Mouse (Mus musculus) forebrain, embryonic 16.5 days (tissue): ENCODE data around the gene Aagab. TPM values are rescaled to one million over a fixed set of nuclear protein-coding genes. Genes with fewer than 3 reads are reported as not detected.

ENCODE experiments used
- ATAC-seq: fragments of 200-750 bp; cut with Nextera tagmentation; 2 replicates; pipeline ENCODE4 v1.8.0; 2017; ENCODE audit warnings: mild to moderate bottlenecking, moderate library complexity
- H3K27ac ChIP-seq: fragments of 300-500 bp; sonication (generic); 2 replicates; pipeline ENCODE4 v1.5.1; 2014; ENCODE audit warnings: low read length, control low read depth
- H3K27me3 ChIP-seq: fragments of 300-500 bp; sonication (generic); replicated peaks from 2 replicates; pipeline ENCODE4 v1.6.1; 2014; ENCODE audit warnings: low read length; ENCODE audit not compliant: control insufficient read depth, insufficient read depth
- H3K36me3 ChIP-seq: fragments of 300-500 bp; sonication (generic); 2 replicates; pipeline ENCODE4 v1.6.1; 2014; ENCODE audit not compliant: control insufficient read depth, insufficient read depth
- H3K4me1 ChIP-seq: fragments of 300-500 bp; sonication (generic); replicated peaks from 2 replicates; pipeline ENCODE4 v1.6.1; 2014; ENCODE audit warnings: low read length; ENCODE audit not compliant: control insufficient read depth, insufficient read depth
- H3K4me2 ChIP-seq: fragments of 300-500 bp; sonication (generic); 2 replicates; pipeline ENCODE4 v1.6.1; 2014; ENCODE audit warnings: mild to moderate bottlenecking, low read length, control low read depth
- H3K4me3 ChIP-seq: fragments of 300-500 bp; sonication (generic); replicated peaks from 2 replicates; pipeline ENCODE4 v1.5.1; 2014; ENCODE audit warnings: mild to moderate bottlenecking, low read length, control low read depth
- H3K9ac ChIP-seq: fragments of 300-500 bp; sonication (generic); replicated peaks from 2 replicates; pipeline ENCODE4 v1.6.1; 2014; ENCODE audit warnings: low read depth, low read length, control low read depth
- H3K9me3 ChIP-seq: fragments of 300-500 bp; sonication (generic); 2 replicates; pipeline ENCODE4 v1.6.1; 2016; ENCODE audit warnings: low read length; ENCODE audit not compliant: control insufficient read depth
- WGBS: fragments of 180-500 bp; shearing (Covaris S2); extraction: QIAGEN DNeasy Blood & Tissue Kit; methylation state at CpG from one replicate; pipeline ENCODE4 v1.1.7; 2014; 5-methylcytosine and 5-hydroxymethylcytosine counted together
- polyA plus RNA-seq: library from polyadenylated mRNA; unstranded; fragments of >200 nt; fragmentation: Nextera tagmentation; extraction: Ambion mirVana; gene quantifications from 2 replicates; pipeline ENCODE4 v1.2.1, GENCODE M21; 2015

Gene Aagab
- polyA plus RNA-seq, 1 experiment from 2014 or later, result 58.5 TPM

DNA sequence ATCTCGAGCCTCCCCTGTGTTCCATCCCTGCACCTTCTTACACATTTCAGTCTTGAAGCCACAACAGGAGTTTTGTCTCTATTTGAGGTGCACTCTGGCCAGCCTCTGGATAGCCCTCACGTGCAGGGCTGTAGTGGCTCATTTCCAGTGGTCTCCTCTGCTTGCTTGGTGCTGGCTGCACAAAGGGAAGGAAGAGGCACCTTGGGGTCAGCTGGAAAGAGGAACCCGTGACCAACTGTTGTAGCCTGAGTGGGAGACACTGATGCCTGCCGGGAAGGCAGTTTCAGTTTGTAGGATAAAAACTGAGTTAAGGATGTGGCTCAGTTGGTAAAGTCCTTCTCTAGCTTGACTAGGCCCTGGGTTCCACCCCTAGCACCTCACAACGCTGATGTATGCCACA lies 9.5 kb downstream of the Aagab start:
- H3K4me3 ChIP-seq, result no peak overlapping the region
- 76% methylated on average over 5 of the region's 5 CpGs for WGBS
- H3K27me3 ChIP-seq, result no peaks in the 10 kb centered on the region
- H3K4me2 ChIP-seq, result no peak overlapping the region
- H3K27ac ChIP-seq, result no peak overlapping the region
- no peak for ATAC-seq
- no peak overlapping the region for H3K9ac ChIP-seq
- peaks cover 21% of the 10 kb centered on the region for H3K4me1 ChIP-seq
- H3K36me3 ChIP-seq, result peaks cover 2% of the 10 kb centered on the region; the same call in 1 of the 2 replicates
- H3K9me3 ChIP-seq, result no peaks in the 10 kb centered on the region

- H3K4me1 ChIP-seq, result peaks cover 21% of the 10 kb centered on the region
- peak; percentile 74 for ATAC-seq
- no peak overlapping the region; the same call in 1 of the 2 replicates for H3K9ac ChIP-seq
- H3K9me3 ChIP-seq, result no peaks in the 10 kb centered on the region
- H3K36me3 ChIP-seq, result peaks cover 8% of the 10 kb centered on the region
- no peaks in the 10 kb centered on the region for H3K27me3 ChIP-seq
- WGBS, result 36% methylated on average over 16 of the region's 16 CpGs
- peak overlapping the region; percentile 16; the same call in 1 of the 2 replicates for H3K4me2 ChIP-seq
- H3K27ac ChIP-seq, result no peak overlapping the region
- no peak overlapping the region for H3K4me3 ChIP-seq
Measured at GRCm38 (mm10) chr9:63612565-63613515, 10.4 kb downstream of the Aagab start.

DNA sequence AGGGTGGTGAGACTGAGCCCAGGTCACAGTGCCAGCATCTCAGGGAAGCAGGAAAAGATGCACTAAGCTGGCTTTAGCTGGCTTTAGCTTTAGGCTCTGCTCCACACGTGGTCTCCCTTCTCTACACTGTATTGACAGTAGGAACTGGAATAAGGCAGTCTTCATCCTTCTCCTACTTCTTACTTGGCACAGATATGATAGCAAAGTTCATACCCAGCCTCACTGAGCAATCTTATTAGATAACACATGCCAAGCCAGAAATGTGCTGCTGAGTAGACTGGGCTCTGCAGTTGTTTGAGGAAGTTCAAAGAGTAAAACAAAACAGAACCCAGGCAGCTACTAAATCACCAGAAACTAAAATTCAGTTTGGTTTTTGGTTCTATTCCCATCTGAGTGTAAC lies 11.1 kb downstream of the Aagab start:
- Histone ChIP-seq H3K4me1 (peaks cover 21% of the 10 kb centered on the region), H3K9ac (no peak overlapping the region; the same call in 1 of the 2 replicates), H3K27ac (no peak overlapping the region), H3K4me2 (no peak overlapping the region; the same call in 1 of the 2 replicates), H3K27me3 (no peaks in the 10 kb centered on the region), H3K9me3 (no peaks in the 10 kb centered on the region), H3K36me3 (peaks cover 8% of the 10 kb centered on the region), H3K4me3 (no peak overlapping the region)
- 30% methylated on average over 1 of the region's 1 CpGs for WGBS
- ATAC-seq, result no peak

- H3K36me3 ChIP-seq, result peaks cover 8% of the 10 kb centered on the region
- no peak overlapping the region for H3K9ac ChIP-seq
- no peaks in the 10 kb centered on the region for H3K27me3 ChIP-seq
- H3K4me3 ChIP-seq, result no peak overlapping the region
- ATAC-seq, result no peak
- no peak overlapping the region for H3K4me2 ChIP-seq
- no peaks in the 10 kb centered on the region for H3K9me3 ChIP-seq
- WGBS, result 72% methylated on average over 11 of the region's 11 CpGs
- H3K27ac ChIP-seq, result no peak overlapping the region
- peaks cover 21% of the 10 kb centered on the region for H3K4me1 ChIP-seq
Measured at GRCm38 (mm10) chr9:63614018-63614985, 11.8 kb downstream of the Aagab start.

DNA sequence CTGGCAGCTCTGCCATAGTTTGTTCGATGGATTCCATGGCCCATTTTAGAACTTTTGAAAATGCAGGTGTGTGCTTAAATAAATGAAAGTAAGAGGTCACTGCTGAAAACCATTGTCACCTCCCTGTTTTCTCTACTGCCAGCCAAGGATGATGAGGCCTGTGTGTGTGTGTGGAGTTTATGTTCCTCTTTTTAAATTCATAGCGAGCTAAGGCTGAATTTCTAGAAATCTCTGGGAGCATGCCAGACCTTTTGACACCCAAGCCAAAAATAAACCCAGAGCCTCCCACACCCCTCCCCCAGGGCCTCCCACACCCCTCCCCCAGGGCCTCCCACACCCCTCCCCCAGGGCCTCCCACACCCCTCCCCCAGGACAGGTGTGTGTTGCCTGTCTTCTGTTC lies 15.5 kb downstream of the Aagab start:
- no peak for ATAC-seq
- no peak overlapping the region for H3K27ac ChIP-seq
- H3K36me3 ChIP-seq, result peaks cover 8% of the 10 kb centered on the region
- peaks cover 7% of the 10 kb centered on the region for H3K4me1 ChIP-seq
- H3K4me2 ChIP-seq, result no peak overlapping the region
- H3K4me3 ChIP-seq, result no peak overlapping the region
- 92% methylated on average over 2 of the region's 2 CpGs for WGBS
- H3K27me3 ChIP-seq, result no peaks in the 10 kb centered on the region
- no peak overlapping the region for H3K9ac ChIP-seq
- H3K9me3 ChIP-seq, result no peaks in the 10 kb centered on the region

DNA sequence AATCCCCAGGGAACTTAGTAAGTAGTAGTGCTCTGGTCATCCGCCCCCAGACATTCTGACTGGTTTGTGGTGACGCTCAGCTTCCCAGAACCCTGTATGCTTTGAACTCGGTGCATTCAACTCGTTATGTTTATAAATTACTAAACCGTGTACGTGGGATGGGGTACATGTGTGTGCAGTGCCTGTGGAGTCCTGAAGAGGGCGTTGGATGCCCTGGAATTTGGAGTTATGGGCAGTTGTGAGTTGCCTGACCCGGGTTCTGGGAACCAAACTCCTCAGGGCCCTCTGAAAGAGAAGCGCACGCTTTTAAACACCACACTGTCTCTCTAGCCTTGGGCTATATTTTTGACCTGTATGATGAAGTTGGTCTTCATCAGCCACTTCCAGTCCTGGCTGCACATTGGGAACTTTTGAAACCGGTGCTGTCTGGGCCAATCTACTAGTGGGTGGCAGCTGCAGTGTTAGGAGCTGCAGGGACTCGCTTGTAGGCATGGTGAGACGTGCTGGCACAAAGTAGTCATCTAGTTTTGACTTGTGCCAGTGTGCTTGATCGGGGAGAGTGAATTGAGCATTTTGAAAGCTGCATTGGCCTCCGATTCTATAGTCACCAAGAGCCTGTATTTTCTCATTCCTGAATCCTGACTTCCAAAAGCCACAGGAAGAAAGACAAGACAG lies 21.6 kb downstream of the Aagab start:
- Histone ChIP-seq H3K4me2 (no peak overlapping the region), H3K27me3 (no peaks in the 10 kb centered on the region), H3K4me3 (no peak overlapping the region), H3K27ac (no peak overlapping the region), H3K4me1 (no peaks in the 10 kb centered on the region), H3K9ac (no peak overlapping the region), H3K36me3 (no peaks in the 10 kb centered on the region), H3K9me3 (no peaks in the 10 kb centered on the region)
- ATAC-seq, result no peak
- 69% methylated on average over 15 of the region's 15 CpGs for WGBS

- no peak overlapping the region for H3K9ac ChIP-seq
- no peak overlapping the region for H3K27ac ChIP-seq
- ATAC-seq, result no peak
- WGBS, result 79% methylated on average over 9 of the region's 9 CpGs
- H3K4me2 ChIP-seq, result no peak overlapping the region
- no peak overlapping the region for H3K4me3 ChIP-seq
- no peaks in the 10 kb centered on the region for H3K27me3 ChIP-seq
- no peaks in the 10 kb centered on the region for H3K36me3 ChIP-seq
- H3K9me3 ChIP-seq, result no peaks in the 10 kb centered on the region
- no peaks in the 10 kb centered on the region for H3K4me1 ChIP-seq
Measured at GRCm38 (mm10) chr9:63625090-63625756, 22.8 kb downstream of the Aagab start.

DNA sequence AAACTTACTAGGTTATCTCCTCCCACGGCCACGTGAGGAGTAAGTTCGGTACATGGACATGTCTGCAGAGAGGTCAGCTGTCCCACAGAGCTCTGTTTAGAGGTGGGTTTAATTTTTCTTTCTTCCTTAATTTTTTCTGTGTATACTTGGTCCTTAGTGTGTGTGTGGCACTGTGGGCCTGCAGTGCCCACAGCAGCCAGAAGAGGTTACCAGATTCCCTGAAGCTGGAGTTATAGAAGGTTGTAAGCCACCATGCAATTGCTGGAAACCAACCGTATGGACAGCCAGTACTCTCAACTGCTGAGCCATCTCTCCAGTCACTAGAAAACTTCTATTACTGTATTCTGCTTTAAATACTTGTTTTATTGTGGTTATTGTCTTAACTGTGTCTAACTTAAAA lies 29.6 kb downstream of the Aagab start:
- no peak overlapping the region for H3K4me2 ChIP-seq
- WGBS, result 70% methylated on average over 4 of the region's 4 CpGs
- no peak for ATAC-seq
- H3K4me1 ChIP-seq, result peaks cover 9% of the 10 kb centered on the region
- no peak overlapping the region for H3K27ac ChIP-seq
- H3K9me3 ChIP-seq, result no peaks in the 10 kb centered on the region
- no peaks in the 10 kb centered on the region for H3K27me3 ChIP-seq
- no peak overlapping the region for H3K9ac ChIP-seq
- no peak overlapping the region for H3K4me3 ChIP-seq
- no peaks in the 10 kb centered on the region for H3K36me3 ChIP-seq
